Mouse (Mus musculus) cortical plate, adult 2 months (tissue): ENCODE data around the gene Nptxr. TPM values are rescaled to one million over a fixed set of nuclear protein-coding genes. Genes with fewer than 3 reads are reported as not detected.

Experiments
- H3K27ac ChIP-seq: fragments of 200-500 bp; 2 replicates; pipeline ENCODE4 v1.5.1; 2012; ENCODE audit warnings: low read length, control low read depth, inconsistent platforms; ENCODE audit not compliant: insufficient read depth
- H3K4me1 ChIP-seq: fragments of 200-500 bp; 2 replicates; pipeline ENCODE4 v1.6.1; 2011; ENCODE audit warnings: low read length; ENCODE audit not compliant: control insufficient read depth, insufficient read depth
- H3K4me3 ChIP-seq: fragments of 200-500 bp; 2 replicates; pipeline ENCODE4 v1.5.1; 2011; ENCODE audit warnings: mild to moderate bottlenecking, low read length, control low read depth; ENCODE audit not compliant: insufficient read depth
- CTCF ChIP-seq: fragments of 200-500 bp; IDR thresholded peaks from 2 replicates; pipeline ENCODE4 v1.5.1; 2011; ENCODE audit warnings: mild to moderate bottlenecking, control low read depth, low read length; ENCODE audit not compliant: insufficient read depth; ENCODE audit errors: extremely low read depth
- POLR2A ChIP-seq: fragments of 200-500 bp; IDR thresholded peaks from 2 replicates; pipeline ENCODE4 v1.6.1; 2011; ENCODE audit warnings: mild to moderate bottlenecking, low read length, control low read depth; ENCODE audit not compliant: insufficient read depth; ENCODE audit errors: extremely low read depth
- polyA plus RNA-seq: library from polyadenylated mRNA; depleted of rRNA; stranded (reverse); fragments of >200 nt; gene quantifications from 2 replicates; pipeline ENCODE4 v1.2.3, GENCODE M21; 2012

The Nptxr gene
- polyA plus RNA-seq, 1 experiment = 293 TPM

- H3K4me1 ChIP-seq = peaks cover 18% of the 10 kb centered on the region
- H3K4me3 ChIP-seq = peak overlapping the region; percentile 71
- peak overlapping the region; percentile 30 for H3K27ac ChIP-seq
- no peak for TF ChIP-seq CTCF
- peak; percentile 97 for TF ChIP-seq POLR2A
These were observed 30.2 kb downstream of the Nptxr start for GRCm38 (mm10) chr15:79774117-79775027.

GRCm38 (mm10) chr15:79770629-79771240, 33.8 kb downstream of the Nptxr start:
- Histone ChIP-seq H3K27ac (peak overlapping the region; percentile 19; the same call in 1 of the 2 replicates), H3K4me1 (peaks cover 30% of the 10 kb centered on the region), H3K4me3 (no peak overlapping the region)
- TF ChIP-seq POLR2A (no peak), CTCF (no peak)

GRCm38 (mm10) chr15:79768302-79768701, 36.3 kb downstream of the Nptxr start:
- H3K4me1 ChIP-seq = peaks cover 35% of the 10 kb centered on the region
- no peak overlapping the region for H3K4me3 ChIP-seq
- peak overlapping the region; percentile 21; the same call in 1 of the 2 replicates for H3K27ac ChIP-seq
- TF ChIP-seq CTCF (no peak), POLR2A (no peak)

- Histone ChIP-seq H3K27ac (peak overlapping the region; percentile 56; the same call in 1 of the 2 replicates), H3K4me1 (peaks cover 36% of the 10 kb centered on the region), H3K4me3 (no peak overlapping the region)
- TF ChIP-seq POLR2A (no peak), CTCF (no peak)
These were observed 37.1 kb downstream of the Nptxr start for GRCm38 (mm10) chr15:79767327-79767961.

- peak overlapping the region; percentile 21; the same call in 1 of the 2 replicates for H3K27ac ChIP-seq
- TF ChIP-seq POLR2A (no peak), CTCF (no peak)
- no peak overlapping the region for H3K4me3 ChIP-seq
- peaks cover 38% of the 10 kb centered on the region for H3K4me1 ChIP-seq
These were observed 37.9 kb downstream of the Nptxr start for GRCm38 (mm10) chr15:79766586-79767071.

- Histone ChIP-seq H3K27ac (0 out of 2 replicates have a peak overlapping the region, but pooled peaks have one; percentile 23), H3K4me3 (no peak overlapping the region), H3K4me1 (peaks cover 39% of the 10 kb centered on the region)
- TF ChIP-seq POLR2A (no peak), CTCF (no peak)
These were observed 38.4 kb downstream of the Nptxr start for GRCm38 (mm10) chr15:79766168-79766567.

GRCm38 (mm10) chr15:79765361-79765760, 39.2 kb downstream of the Nptxr start:
- Histone ChIP-seq H3K27ac (peak overlapping the region; percentile 38), H3K4me3 (no peak overlapping the region), H3K4me1 (peaks cover 40% of the 10 kb centered on the region)
- TF ChIP-seq CTCF (no peak), POLR2A (no peak)

GRCm38 (mm10) chr15:79764539-79765267, 39.9 kb downstream of the Nptxr start:
- TF ChIP-seq CTCF = no peak
- no peak for TF ChIP-seq POLR2A
- no peak overlapping the region for H3K4me3 ChIP-seq
- peaks cover 35% of the 10 kb centered on the region for H3K4me1 ChIP-seq
- peak overlapping the region; percentile 68 for H3K27ac ChIP-seq

GRCm38 (mm10) chr15:79763601-79764246, 40.8 kb downstream of the Nptxr start:
- Histone ChIP-seq H3K4me3 (no peak overlapping the region), H3K27ac (peak overlapping the region; percentile 68), H3K4me1 (peaks cover 34% of the 10 kb centered on the region)
- TF ChIP-seq POLR2A (no peak), CTCF (0 out of 2 replicates have a peak, but pooled peaks have one; percentile 12)
